Mouse (Mus musculus) ES-Bruce4 (cell line): ENCODE measurements around the gene Trpv4. TPM values are rescaled to one million over a fixed set of nuclear protein-coding genes. Genes with fewer than 3 reads are reported as not detected.

Experiments
- H3K27ac ChIP-seq: 2 replicates; pipeline ENCODE4 v1.5.1; 2012; ENCODE audit warnings: low read length, inconsistent platforms; ENCODE audit not compliant: insufficient read depth
- H3K27me3 ChIP-seq: 2 replicates; pipeline ENCODE4 v1.6.1; 2012; ENCODE audit warnings: mild to moderate bottlenecking, low read length, inconsistent platforms; ENCODE audit not compliant: control insufficient read depth, poor library complexity, insufficient read depth, severe bottlenecking
- H3K36me3 ChIP-seq: 2 replicates; pipeline ENCODE4 v1.6.1; 2012; ENCODE audit warnings: inconsistent platforms, mild to moderate bottlenecking, low read length, moderate library complexity; ENCODE audit not compliant: control insufficient read depth, poor library complexity, insufficient read depth, severe bottlenecking
- H3K4me1 ChIP-seq: one replicate; pipeline ENCODE4 v1.8.1; 2011; ENCODE audit warnings: low read length; ENCODE audit not compliant: control insufficient read depth, insufficient read depth
- H3K4me3 ChIP-seq: 2 replicates; pipeline ENCODE4 v1.5.1; 2011; ENCODE audit warnings: low read depth, mild to moderate bottlenecking, low read length
- H3K9ac ChIP-seq: 2 replicates; pipeline ENCODE4 v1.6.1; 2012; ENCODE audit warnings: low read depth, mild to moderate bottlenecking, inconsistent platforms; ENCODE audit not compliant: poor library complexity, severe bottlenecking
- H3K9me3 ChIP-seq: replicated peaks from 2 replicates; pipeline ENCODE4 v1.6.1; 2012; ENCODE audit warnings: mild to moderate bottlenecking, low read length, inconsistent platforms; ENCODE audit not compliant: control insufficient read depth, poor library complexity, insufficient read depth, severe bottlenecking
- CTCF ChIP-seq: IDR thresholded peaks from one replicate; pipeline ENCODE4 v1.8.1; 2011; ENCODE audit warnings: low read depth, low read length
- EP300 ChIP-seq: IDR thresholded peaks from 2 replicates; pipeline ENCODE4 v1.6.1; 2011; ENCODE audit warnings: low read depth, low read length; ENCODE audit not compliant: insufficient read depth
- POLR2A ChIP-seq: IDR thresholded peaks from one replicate; pipeline ENCODE4 v1.8.1; 2011; ENCODE audit warnings: low read length; ENCODE audit not compliant: insufficient read depth
- polyA plus RNA-seq: library from polyadenylated mRNA; stranded (reverse); fragments of >200 nt; gene quantifications from 2 replicates; pipeline ENCODE4 v1.2.4, GENCODE M21; 2011; ENCODE audit warnings: low read depth; ENCODE audit not compliant: missing spikeins, insufficient read depth, insufficient read length

Gene Trpv4
- polyA plus RNA-seq, 1 experiment: 4.2 TPM

DNA sequence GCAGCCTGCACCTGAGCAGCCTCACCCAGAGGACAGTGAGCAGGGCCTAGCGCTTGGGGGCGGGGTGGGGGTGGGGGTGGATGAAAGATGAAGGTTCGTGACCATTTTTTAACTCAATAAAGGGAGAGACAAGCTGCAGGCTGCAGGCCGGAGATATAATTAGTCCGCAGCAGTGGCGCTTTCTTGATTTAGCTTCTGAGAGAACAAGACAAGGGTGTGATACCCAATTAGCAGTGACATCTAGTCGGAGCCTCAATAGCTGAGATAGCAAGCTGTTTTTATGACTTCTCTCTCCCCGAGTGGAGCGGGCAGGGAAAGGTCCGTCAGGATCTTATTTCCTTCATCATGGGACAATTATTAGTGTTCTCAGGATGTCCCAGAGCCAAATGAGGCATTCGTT lies 83.2 kb downstream of the Trpv4 start:
- Histone ChIP-seq H3K4me1 (peaks cover 17% of the 10 kb centered on the region), H3K27me3 (no peaks in the 10 kb centered on the region), H3K36me3 (no peaks in the 10 kb centered on the region), H3K9me3 (no peaks in the 10 kb centered on the region), H3K4me3 (no peak overlapping the region), H3K9ac (no peak overlapping the region), H3K27ac (no peak overlapping the region)
- no peak for TF ChIP-seq CTCF
- TF ChIP-seq EP300: no peak
- TF ChIP-seq POLR2A: no peak

DNA sequence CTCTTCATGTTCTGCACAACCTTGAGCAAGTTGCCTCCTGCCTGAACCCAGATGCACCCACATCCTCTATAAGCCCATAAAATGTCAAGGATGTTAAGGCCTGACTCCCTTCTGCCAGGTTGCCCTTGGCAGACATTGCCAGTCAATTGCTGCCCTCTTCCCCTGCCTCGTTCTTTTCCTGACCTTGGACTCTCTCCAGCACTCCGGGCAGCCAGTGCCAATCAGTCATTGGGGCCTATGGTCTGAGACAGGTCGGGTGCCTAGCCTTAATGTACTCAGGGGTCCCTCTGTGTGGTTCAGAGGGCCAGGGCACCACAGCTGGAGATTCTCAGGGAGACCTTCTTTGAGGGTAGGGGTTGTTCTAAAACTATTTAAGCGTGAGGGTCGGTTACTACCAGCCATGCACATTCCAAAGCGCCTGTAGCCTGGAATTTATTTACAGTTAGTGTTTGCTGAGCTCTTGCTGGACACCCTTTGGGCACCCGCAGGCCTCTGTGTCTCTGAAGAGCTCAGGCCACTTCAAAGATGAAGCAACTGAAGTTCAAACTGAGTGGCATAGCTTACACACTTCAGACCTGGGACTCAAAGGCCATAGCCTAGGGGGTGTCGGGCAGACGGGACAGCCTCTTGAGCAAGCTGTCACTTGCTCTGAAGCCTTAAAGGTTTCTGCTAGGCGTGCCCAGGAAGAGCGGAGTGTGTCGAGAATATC lies 84.1 kb downstream of the Trpv4 start:
- Histone ChIP-seq H3K4me1 (peaks cover 19% of the 10 kb centered on the region), H3K9me3 (no peaks in the 10 kb centered on the region), H3K27me3 (no peaks in the 10 kb centered on the region), H3K9ac (no peak overlapping the region), H3K36me3 (no peaks in the 10 kb centered on the region), H3K4me3 (no peak overlapping the region), H3K27ac (no peak overlapping the region)
- TF ChIP-seq EP300 (no peak), CTCF (no peak), POLR2A (no peak)

DNA sequence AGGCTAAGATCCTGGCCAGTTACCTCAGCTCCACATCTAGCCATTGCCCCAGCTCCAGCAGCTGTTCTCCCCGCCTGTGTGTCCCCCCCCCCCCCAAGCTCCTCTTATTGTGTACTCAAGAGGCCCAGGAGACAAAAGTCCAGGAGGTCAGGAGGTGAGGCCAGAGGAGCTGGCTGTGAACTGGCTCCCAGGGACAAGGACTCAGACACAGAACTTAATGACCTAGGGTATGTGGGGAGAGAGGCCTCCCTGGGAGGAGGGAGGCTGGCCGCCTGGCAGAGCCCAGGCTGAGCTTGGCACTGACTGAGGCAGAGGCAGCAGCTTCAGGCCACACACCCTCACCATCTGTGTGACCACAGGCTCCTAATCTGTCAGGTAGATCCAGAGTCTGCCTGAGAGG lies 85.2 kb downstream of the Trpv4 start:
- Histone ChIP-seq H3K27me3 (no peaks in the 10 kb centered on the region), H3K4me1 (peaks cover 19% of the 10 kb centered on the region), H3K36me3 (no peaks in the 10 kb centered on the region), H3K9ac (no peak overlapping the region), H3K27ac (no peak overlapping the region), H3K9me3 (no peaks in the 10 kb centered on the region), H3K4me3 (no peak overlapping the region)
- TF ChIP-seq EP300 (no peak), POLR2A (no peak), CTCF (no peak)

Other genes with a start within 250 kb of the Trpv4 start
- gene Mmab, start 214.4 kb downstream of the Trpv4 start, polyA plus RNA-seq: 11.9 and 14.6 TPM in 2 replicates
- 16.7 and 18.3 TPM in 2 replicates for gene Mvk, start 214.2 kb downstream of the Trpv4 start, polyA plus RNA-seq
- gene Fam222a, start 90.4 kb downstream of the Trpv4 start, polyA plus RNA-seq: 3.4 and 5.3 TPM in 2 replicates
- 60.0 and 61.9 TPM in 2 replicates for gene Gltp, start 32.6 kb upstream of the Trpv4 start, polyA plus RNA-seq
- gene Tchp, start 49.3 kb upstream of the Trpv4 start, polyA plus RNA-seq: 11.2 and 11.5 TPM in 2 replicates
- gene Ankrd13a, start 116.3 kb upstream of the Trpv4 start, polyA plus RNA-seq: 70.6 and 71.8 TPM in 2 replicates
- 42.0 and 43.6 TPM in 2 replicates for gene Git2, start 117.1 kb upstream of the Trpv4 start, polyA plus RNA-seq
- 36.3 and 40.7 TPM in 2 replicates for gene 1500011B03Rik, start 165.0 kb upstream of the Trpv4 start, polyA plus RNA-seq
- gene 4930519G04Rik, start 195.2 kb upstream of the Trpv4 start, polyA plus RNA-seq: not detected in 2 replicates
- gene Gm9936, start 200.3 kb upstream of the Trpv4 start, polyA plus RNA-seq: 0.21 TPM in 1 of 2 replicates, not detected in the other
- gene Oasl2, start 238.5 kb upstream of the Trpv4 start, polyA plus RNA-seq: 42.0 and 42.3 TPM in 2 replicates